Mouse (Mus musculus): Measurements from ENCODE around the gene E330017A01Rik. TPM values are rescaled to one million over a fixed set of nuclear protein-coding genes. Genes with fewer than 3 reads are reported as not detected.

Gene E330017A01Rik
- total RNA-seq, 2 experiments from 2014 or later = not detected

- ATAC-seq (replicated peaks; ENCODE audit: low FRiP score, poor library complexity, severe bottlenecking) = no peak
Measured at GRCm38 (mm10) chr16:58612969-58613368, 25.6 kb downstream of the E330017A01Rik start.

GRCm38 (mm10) chr16:58607101-58607500, 31.4 kb downstream of the E330017A01Rik start:
- ATAC-seq (replicated peaks; ENCODE audit: low FRiP score, poor library complexity, severe bottlenecking) = no peak

GRCm38 (mm10) chr16:58604680-58605079, 33.9 kb downstream of the E330017A01Rik start:
- peak; percentile 74 for ATAC-seq (replicated peaks; ENCODE audit: low FRiP score, poor library complexity, severe bottlenecking)

GRCm38 (mm10) chr16:58603831-58604230, 34.7 kb downstream of the E330017A01Rik start:
- ATAC-seq (replicated peaks; ENCODE audit: low FRiP score, poor library complexity, severe bottlenecking) = no peak

GRCm38 (mm10) chr16:58600846-58601245, 37.7 kb downstream of the E330017A01Rik start:
- no peak for ATAC-seq (replicated peaks; ENCODE audit: low FRiP score, poor library complexity, severe bottlenecking)

- ATAC-seq (replicated peaks; ENCODE audit: low FRiP score, poor library complexity, severe bottlenecking) = no peak
Measured at GRCm38 (mm10) chr16:58591299-58591698, 47.2 kb downstream of the E330017A01Rik start.

- no peak for ATAC-seq (replicated peaks; ENCODE audit: low FRiP score, poor library complexity, severe bottlenecking)
Measured at GRCm38 (mm10) chr16:58589444-58589843, 49.1 kb downstream of the E330017A01Rik start.

Other genes starting within 250 kb of the E330017A01Rik start
- 2.1 and 6.3 TPM in 2 replicates for gene Dcbld2, start 230.3 kb downstream of the E330017A01Rik start, total RNA-seq (2015; ENCODE audit: low replicate concordance)
- 0.17 and 2.9 TPM in 2 replicates for gene Dcbld2, start 230.3 kb downstream of the E330017A01Rik start, total RNA-seq (2017; ENCODE audit: low replicate concordance)
- gene St3gal6, start 114.5 kb downstream of the E330017A01Rik start, total RNA-seq (2015; ENCODE audit: low replicate concordance) = 95.3 and 151 TPM in 2 replicates
- 155 and 194 TPM in 2 replicates for gene St3gal6, start 114.5 kb downstream of the E330017A01Rik start, total RNA-seq (2017; ENCODE audit: low replicate concordance)
- not detected in 2 replicates for gene Gm813, start 21.8 kb downstream of the E330017A01Rik start, total RNA-seq (2015; ENCODE audit: low replicate concordance)
- not detected in 2 replicates for gene Gm813, start 21.8 kb downstream of the E330017A01Rik start, total RNA-seq (2017; ENCODE audit: low replicate concordance)
- 410 and 442 TPM in 2 replicates for gene Cpox, start 31.6 kb upstream of the E330017A01Rik start, total RNA-seq (2015; ENCODE audit: low replicate concordance)
- gene Cpox, start 31.6 kb upstream of the E330017A01Rik start, total RNA-seq (2017; ENCODE audit: low replicate concordance) = 412 and 476 TPM in 2 replicates
- gene Gpr15, start 80.3 kb upstream of the E330017A01Rik start, total RNA-seq (2015; ENCODE audit: low replicate concordance) = not detected in 2 replicates
- not detected in 2 replicates for gene Gpr15, start 80.3 kb upstream of the E330017A01Rik start, total RNA-seq (2017; ENCODE audit: low replicate concordance)
- 8.6 and 11.9 TPM in 2 replicates for gene Cldnd1, start 89.2 kb upstream of the E330017A01Rik start, total RNA-seq (2015; ENCODE audit: low replicate concordance)
- gene Cldnd1, start 89.2 kb upstream of the E330017A01Rik start, total RNA-seq (2017; ENCODE audit: low replicate concordance) = 6.2 and 10.3 TPM in 2 replicates
- not detected in 2 replicates for gene Olfr172, start 124.4 kb upstream of the E330017A01Rik start, total RNA-seq (2015; ENCODE audit: low replicate concordance)
- not detected in 2 replicates for gene Olfr172, start 124.4 kb upstream of the E330017A01Rik start, total RNA-seq (2017; ENCODE audit: low replicate concordance)
- not detected in 2 replicates for gene Olfr173, start 161.5 kb upstream of the E330017A01Rik start, total RNA-seq (2015; ENCODE audit: low replicate concordance)
- not detected in 2 replicates for gene Olfr173, start 161.5 kb upstream of the E330017A01Rik start, total RNA-seq (2017; ENCODE audit: low replicate concordance)
- gene Olfr175-ps1, start 188.0 kb upstream of the E330017A01Rik start, total RNA-seq (2015; ENCODE audit: low replicate concordance) = not detected in 2 replicates
- not detected in 2 replicates for gene Olfr175-ps1, start 188.0 kb upstream of the E330017A01Rik start, total RNA-seq (2017; ENCODE audit: low replicate concordance)
- not detected in 2 replicates for gene Olfr177, start 236.0 kb upstream of the E330017A01Rik start, total RNA-seq (2015; ENCODE audit: low replicate concordance)
- gene Olfr177, start 236.0 kb upstream of the E330017A01Rik start, total RNA-seq (2017; ENCODE audit: low replicate concordance) = not detected in 2 replicates